Mouse (Mus musculus) T-helper 17 cell (primary cell): ENCODE results near the gene Mrpl57.

Experiments
- in situ Hi-C, 2 experiments: fragments of 300-600 bp; cut with MboI, MseI; formaldehyde crosslinking; loops; 1 replicate in 1 of 2; 2 replicates in 1 of 2; pipeline ENCODE4 v1.15.1; 2025; ENCODE audit warnings: high pct_unique_total_duplicates in 2 of 2

The Mrpl57 gene

GRCm38 (mm10) chr14:57859520-57859919, 33.5 kb downstream of the Mrpl57 start:
- in situ Hi-C loops, result no loop called here

GRCm38 (mm10) chr14:57861987-57862412, 36.0 kb downstream of the Mrpl57 start:
- in situ Hi-C loops, result no loop called here

GRCm38 (mm10) chr14:57863129-57863528, 37.1 kb downstream of the Mrpl57 start:
- in situ Hi-C loops, result no loop called here

- in situ Hi-C loops, result no loop called here
Measured at GRCm38 (mm10) chr14:57865256-57865655, 39.2 kb downstream of the Mrpl57 start.

GRCm38 (mm10) chr14:57866676-57867276, 40.7 kb downstream of the Mrpl57 start:
- in situ Hi-C loops, result no loop called here

GRCm38 (mm10) chr14:57877921-57878320, 51.9 kb downstream of the Mrpl57 start:
- in situ Hi-C loops, result loop anchor here in 1 of 2 experiments (10.0 kb wide), 2 partner anchors 57 to 1557 kb away; no protein-coding TSS in a partner anchor
